Mouse (Mus musculus) cortical plate, adult 2 months (tissue): ENCODE results near the gene Hapln2. TPM values are rescaled to one million over a fixed set of nuclear protein-coding genes. Genes with fewer than 3 reads are reported as not detected.

ENCODE experiments used
- H3K27ac ChIP-seq: fragments of 200-500 bp; 2 replicates; pipeline ENCODE4 v1.5.1; 2012; ENCODE audit warnings: low read length, control low read depth, inconsistent platforms; ENCODE audit not compliant: insufficient read depth
- H3K4me1 ChIP-seq: fragments of 200-500 bp; 2 replicates; pipeline ENCODE4 v1.6.1; 2011; ENCODE audit warnings: low read length; ENCODE audit not compliant: control insufficient read depth, insufficient read depth
- H3K4me3 ChIP-seq: fragments of 200-500 bp; 2 replicates; pipeline ENCODE4 v1.5.1; 2011; ENCODE audit warnings: mild to moderate bottlenecking, low read length, control low read depth; ENCODE audit not compliant: insufficient read depth
- CTCF ChIP-seq: fragments of 200-500 bp; IDR thresholded peaks from 2 replicates; pipeline ENCODE4 v1.5.1; 2011; ENCODE audit warnings: mild to moderate bottlenecking, control low read depth, low read length; ENCODE audit not compliant: insufficient read depth; ENCODE audit errors: extremely low read depth
- POLR2A ChIP-seq: fragments of 200-500 bp; IDR thresholded peaks from 2 replicates; pipeline ENCODE4 v1.6.1; 2011; ENCODE audit warnings: mild to moderate bottlenecking, low read length, control low read depth; ENCODE audit not compliant: insufficient read depth; ENCODE audit errors: extremely low read depth
- polyA plus RNA-seq: library from polyadenylated mRNA; depleted of rRNA; stranded (reverse); fragments of >200 nt; gene quantifications from 2 replicates; pipeline ENCODE4 v1.2.3, GENCODE M21; 2012

Gene Hapln2
- polyA plus RNA-seq, 1 experiment, result 52.4 TPM

DNA sequence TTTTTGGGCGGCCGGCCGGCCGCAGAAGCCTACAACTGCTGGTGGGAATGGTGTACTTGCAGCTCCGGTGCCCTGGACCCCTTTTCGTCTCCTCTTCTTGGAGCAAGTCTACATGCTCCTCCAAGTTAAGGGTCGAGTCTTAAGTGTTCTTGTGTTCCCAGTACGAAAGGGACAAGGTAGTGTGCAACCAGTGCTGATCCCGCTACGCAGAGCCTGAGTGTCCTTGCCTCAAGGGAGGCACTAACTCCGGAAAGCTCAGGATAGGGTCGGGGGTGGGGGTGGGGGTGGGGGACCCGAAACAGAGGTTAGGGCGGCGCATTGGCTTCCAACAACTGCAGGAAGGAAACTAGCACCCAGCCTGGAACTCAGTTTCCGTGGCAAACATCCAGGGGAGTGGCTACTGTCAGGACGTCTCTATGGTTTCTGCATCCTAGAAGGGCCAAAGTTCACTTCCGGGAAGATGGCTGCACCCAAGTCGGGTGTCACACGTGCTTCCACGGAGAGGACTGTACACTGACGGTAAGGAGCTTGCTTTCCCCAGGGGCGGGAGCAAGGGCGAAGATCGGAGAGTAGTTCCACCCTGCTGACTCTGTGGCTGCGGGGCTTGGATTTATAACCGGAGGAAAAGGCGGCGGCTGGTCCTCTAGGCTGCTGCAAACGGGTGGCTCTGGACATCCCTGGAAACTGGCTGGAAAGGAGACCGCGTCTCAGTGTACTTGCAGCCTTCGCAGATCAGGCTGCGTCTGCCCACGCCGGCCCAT lies 15.5 kb upstream of the Hapln2 start, which contains the start of gene Gpatch4:
Gene Gpatch4 (plus strand): TSS at position 448 of the 761 bp plus-strand sequence.
- H3K4me3 ChIP-seq, result peak within 1 kb of the TSS; percentile 47
- H3K27ac ChIP-seq, result no peak within 1 kb of the TSS
- TF ChIP-seq CTCF, result no peak
- TF ChIP-seq POLR2A, result peak; percentile 55
- H3K4me1 ChIP-seq, result no peaks in the 10 kb centered on the region

DNA sequence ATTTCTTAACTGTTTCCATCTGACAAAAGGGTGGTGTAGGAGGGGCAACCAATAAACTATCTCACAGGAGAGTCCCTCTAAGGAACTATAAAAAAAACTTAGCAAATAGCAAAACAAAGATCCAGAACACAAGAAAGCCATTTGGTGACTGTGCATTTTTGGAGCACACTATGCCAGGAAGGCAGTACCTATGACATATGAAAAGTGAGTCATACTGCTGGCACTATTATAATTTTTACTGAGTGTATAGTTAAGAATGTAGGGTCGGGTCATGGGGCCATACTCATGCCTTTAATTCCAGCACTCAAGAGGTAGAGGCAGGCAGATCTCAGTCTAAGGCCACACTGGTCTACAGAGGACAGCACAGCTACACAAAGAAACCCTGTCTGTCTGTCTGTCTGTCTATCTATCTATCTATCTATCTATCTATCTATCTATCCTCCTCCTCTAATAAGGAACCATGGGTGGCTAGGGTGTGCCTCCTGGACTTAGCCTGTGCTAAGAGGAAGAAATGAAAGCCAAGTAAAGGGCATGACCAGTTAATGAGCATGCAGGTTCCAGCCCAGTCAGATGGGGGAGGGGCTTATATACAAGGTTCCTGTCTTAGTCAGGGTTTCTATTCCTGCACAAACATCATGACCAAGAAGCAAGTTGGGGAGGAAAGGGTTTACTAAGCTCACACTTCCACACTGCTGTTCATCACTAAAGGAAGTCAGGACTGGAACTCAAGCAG lies 8.3 kb upstream of the Hapln2 start:
- TF ChIP-seq CTCF (no peak), POLR2A (no peak)
- Histone ChIP-seq H3K27ac (no peak overlapping the region), H3K4me1 (no peaks in the 10 kb centered on the region), H3K4me3 (no peak overlapping the region)

DNA sequence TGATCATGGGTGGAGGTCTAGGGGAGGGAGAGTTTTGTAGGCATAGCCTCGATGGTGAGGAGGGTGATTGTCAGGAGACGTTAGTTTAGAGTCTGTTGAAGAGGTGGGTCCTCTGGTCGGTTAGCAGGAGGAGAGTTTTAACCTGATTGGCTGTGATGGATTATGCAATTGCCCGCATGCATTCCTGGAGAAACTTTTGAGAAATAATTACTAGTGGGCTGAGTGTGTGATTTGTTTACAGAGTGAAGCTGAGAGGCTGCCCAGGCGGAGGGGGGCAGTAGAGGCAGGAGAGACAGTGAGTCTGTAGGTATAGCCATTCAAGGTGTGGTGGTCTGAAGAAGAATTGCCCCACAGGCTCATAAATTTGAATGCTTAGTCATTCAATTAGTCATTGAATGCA lies 6.1 kb upstream of the Hapln2 start:
- Histone ChIP-seq H3K27ac (no peak overlapping the region), H3K4me3 (no peak overlapping the region), H3K4me1 (no peaks in the 10 kb centered on the region)
- TF ChIP-seq CTCF, result no peak
- no peak for TF ChIP-seq POLR2A

DNA sequence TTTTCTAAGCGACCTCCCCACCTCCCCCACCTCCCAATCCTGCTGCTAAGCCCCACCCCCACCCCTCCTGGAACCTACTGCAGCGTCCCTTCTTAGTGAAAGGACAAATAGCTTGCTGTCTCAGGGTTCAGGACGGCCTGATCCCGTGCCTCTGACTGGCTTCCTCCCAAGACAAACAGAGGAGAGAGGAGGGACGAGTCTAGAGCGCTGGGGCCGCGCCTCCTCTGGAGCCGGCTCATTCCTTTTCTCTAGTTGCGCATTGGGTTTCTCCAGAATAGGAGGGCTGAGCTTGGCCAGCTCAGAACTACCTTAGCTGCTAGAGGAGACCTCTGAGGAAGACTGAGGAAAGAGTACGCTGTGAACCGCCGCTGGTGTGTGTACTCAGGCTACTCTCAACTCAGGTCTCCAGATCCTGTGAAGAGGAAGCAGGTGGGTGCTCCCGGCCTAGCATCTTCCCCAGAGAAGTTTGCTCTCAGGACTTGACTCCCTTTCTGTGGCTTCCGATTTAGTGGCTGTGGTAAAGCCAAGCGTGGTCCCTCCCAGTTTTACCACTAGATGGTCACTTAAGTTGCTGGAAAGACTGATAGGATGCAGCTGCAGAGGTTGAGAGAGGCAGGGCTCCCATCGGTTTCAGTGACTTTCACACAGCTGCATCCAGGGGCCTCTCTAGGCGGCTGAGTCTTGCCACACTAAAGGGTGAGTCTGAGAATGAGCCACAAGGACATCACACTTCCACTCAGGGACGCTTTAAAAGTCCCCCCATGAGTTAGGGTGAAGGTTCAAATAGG lies 3.4 kb upstream of the Hapln2 start:
- Histone ChIP-seq H3K4me1 (no peaks in the 10 kb centered on the region), H3K27ac (peak overlapping the region; percentile 89), H3K4me3 (peak overlapping the region; percentile 24; the same call in 1 of the 2 replicates)
- TF ChIP-seq POLR2A, result 0 out of 2 replicates have a peak, but pooled peaks have one; percentile 34
- TF ChIP-seq CTCF, result no peak

GRCm38 (mm10) chr3:88026823-88027222 lies 560 bp downstream of the Hapln2 start:
- TF ChIP-seq POLR2A, result no peak
- no peak for TF ChIP-seq CTCF
- H3K27ac ChIP-seq, result 0 out of 2 replicates have a peak overlapping the region, but pooled peaks have one; percentile 42
- no peaks in the 10 kb centered on the region for H3K4me1 ChIP-seq
- H3K4me3 ChIP-seq, result peak overlapping the region; percentile 10; the same call in 1 of the 2 replicates

DNA sequence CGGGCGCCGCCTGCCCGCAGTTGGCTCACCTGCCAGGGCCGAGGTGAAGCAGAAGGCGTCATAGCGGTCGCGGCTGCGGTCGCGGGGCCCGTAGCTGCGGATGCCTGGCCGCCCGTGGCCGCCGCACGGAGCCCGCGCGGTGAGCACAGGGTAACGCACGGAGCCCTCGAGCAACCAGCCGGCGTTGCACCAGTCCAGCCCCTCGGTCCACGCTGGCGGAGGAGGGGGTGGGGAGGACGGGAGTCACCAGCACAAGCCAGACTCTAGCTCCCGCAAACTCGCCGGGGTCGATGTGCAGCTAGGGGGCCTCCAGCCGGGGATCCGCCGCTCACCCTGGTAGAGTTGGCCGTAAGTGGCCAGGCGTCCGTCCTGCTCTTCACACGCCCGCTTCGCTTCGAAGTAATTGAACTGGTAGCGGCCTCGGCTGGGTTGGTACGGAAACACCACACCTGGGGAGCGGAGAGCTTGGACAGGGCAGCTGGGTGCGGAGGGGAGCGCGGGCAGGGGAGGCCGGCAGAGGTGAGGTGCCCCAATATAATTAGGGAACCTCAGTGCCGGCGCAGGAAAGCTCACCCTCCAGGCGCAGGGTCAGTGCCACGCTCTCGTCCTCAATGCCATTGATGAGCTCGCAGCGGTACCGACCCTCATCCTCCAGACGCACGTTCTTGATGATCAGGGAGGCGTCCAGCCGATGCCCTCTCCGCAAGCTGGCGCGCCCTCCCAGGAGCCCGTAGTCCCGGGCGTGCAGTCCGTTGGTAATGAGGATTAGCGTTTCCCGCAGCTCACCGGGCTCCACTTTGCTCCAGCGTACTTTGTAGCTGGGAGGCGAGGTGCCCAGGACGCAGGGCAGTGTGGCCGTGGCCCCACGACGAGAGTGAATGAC lies 4.0 kb downstream of the Hapln2 start:
- no peaks in the 10 kb centered on the region for H3K4me1 ChIP-seq
- peak overlapping the region; percentile 47 for H3K4me3 ChIP-seq
- no peak for TF ChIP-seq CTCF
- no peak for TF ChIP-seq POLR2A
- H3K27ac ChIP-seq, result no peak overlapping the region

DNA sequence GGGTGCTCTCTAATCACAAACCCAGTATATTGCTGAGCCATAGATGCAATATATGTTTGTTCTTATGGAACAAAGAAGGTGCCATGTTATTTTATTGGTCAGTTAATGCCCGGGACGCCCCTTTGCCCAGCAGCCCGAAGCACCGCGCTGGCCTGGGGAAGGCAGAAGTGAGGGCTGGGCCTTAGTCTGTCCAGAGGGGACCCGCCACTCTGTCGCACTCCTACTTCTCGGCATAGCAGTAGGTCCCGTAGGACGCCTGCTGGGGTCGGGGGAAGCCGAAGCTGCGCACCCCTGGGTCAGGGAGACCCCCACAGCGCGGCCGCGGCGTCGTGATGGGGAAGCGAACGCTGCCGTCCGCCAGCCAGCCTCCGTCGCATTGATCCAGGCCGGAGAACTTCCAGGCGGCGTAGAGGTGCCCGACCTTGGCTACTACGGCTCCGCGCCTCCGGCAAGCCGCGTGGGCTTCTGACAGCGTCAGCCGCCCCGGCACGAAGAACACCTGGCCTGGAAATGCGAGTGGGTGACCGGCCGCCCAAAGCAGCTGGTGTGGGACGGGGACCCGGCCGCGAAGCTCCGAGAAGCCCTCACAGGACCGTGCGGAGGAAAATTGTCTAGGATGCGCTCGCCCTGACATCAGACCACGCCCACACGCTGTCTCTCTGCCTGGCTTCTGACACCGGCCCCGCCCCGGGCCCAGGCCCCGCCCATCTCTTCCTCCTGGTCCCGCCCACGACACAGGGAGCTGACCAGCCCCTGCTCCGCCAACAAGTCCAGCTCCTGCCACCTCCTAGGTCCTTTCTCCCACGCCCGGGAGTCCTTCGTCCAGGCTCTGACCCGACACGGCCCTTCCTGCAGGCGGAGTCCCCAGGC lies 4.8 kb downstream of the Hapln2 start:
- TF ChIP-seq POLR2A (peak; percentile 59; the same call in 1 of the 2 replicates), CTCF (no peak)
- Histone ChIP-seq H3K4me3 (peak overlapping the region; percentile 47), H3K27ac (no peak overlapping the region), H3K4me1 (no peaks in the 10 kb centered on the region)
